16 mouse cellular contexts compared by ENCODE assay signal in genomic region chr9:68963898-68964297, GRCm38 (mm10).
DNase-seq lines count a peak whose midpoint lies in the region; TF ChIP-seq lines count a peak whose summit lies in the region.
"Had no signal": no experiment of that assay in that cellular context is flagged by ENCODE, and none has a peak within 500 bp of the region (broad histone marks: within the 10 kb centered on the region; RNA-seq: fewer than 3 reads in every experiment).

No protein-coding gene starts in this region.

- no peak for TF ChIP-seq POLR2A in cerebellum, adult 2 months (IDR thresholded peaks at IDR 0.05; ENCODE audit: borderline replicate concordance, insufficient read depth, low read length)
- no peak for TF ChIP-seq POLR2A in lung, adult 2 months (IDR thresholded peaks at IDR 0.05; ENCODE audit: borderline replicate concordance, extremely low read depth, low read depth, low read length)

- peak overlapping the region; percentile 54; the same call in 1 of the 2 replicates for H3K27ac ChIP-seq in layer of hippocampus, adult 2 months
- H3K27ac ChIP-seq in cerebellum, adult 2 months (ENCODE audit: insufficient read depth, low read length): no peak overlapping the region
- H3K27ac ChIP-seq: embryonic facial prominence, embryonic 13.5 days; forebrain, embryonic 12.5 days; heart, adult 2 months; heart, embryonic 15.5 days; hindbrain, embryonic 15.5 days had no signal

- H3K27me3 ChIP-seq in cerebellum, adult 2 months (ENCODE audit: control insufficient read depth, insufficient read depth, low read length): no peaks in the 10 kb centered on the region
- H3K27me3 ChIP-seq: CH12.LX; embryonic facial prominence, embryonic 13.5 days; heart, embryonic 15.5 days; hindbrain, embryonic 15.5 days had no signal

- H3K4me3 ChIP-seq in layer of hippocampus, adult 2 months: no peak overlapping the region
- no peak overlapping the region for H3K4me3 ChIP-seq in cerebellum, adult 2 months (replicated peaks; ENCODE audit: insufficient read depth, low read depth, low read length)
- H3K4me3 ChIP-seq in lung, adult 2 months (replicated peaks; ENCODE audit: extremely low read depth, low read depth, low read length): no peak overlapping the region
- H3K4me3 ChIP-seq: embryonic facial prominence, embryonic 13.5 days; forebrain, embryonic 12.5 days; heart, adult 2 months; heart, embryonic 15.5 days; hindbrain, embryonic 15.5 days had no signal

- TF ChIP-seq CTCF in layer of hippocampus, adult 2 months (conservative IDR thresholded peaks at IDR 0.05): no peak
- TF ChIP-seq CTCF in cerebellum, adult 2 months (IDR thresholded peaks at IDR 0.05; ENCODE audit: borderline replicate concordance, insufficient read depth, low read depth, low read length): no peak
- no peak for TF ChIP-seq CTCF in lung, adult 2 months (IDR thresholded peaks at IDR 0.05; ENCODE audit: insufficient read depth, low read length)

- WGBS in cerebellum, adult 2 months: 33% methylated on average over 5 of the region's 5 CpGs
- 92% methylated on average over 5 of the region's 5 CpGs for WGBS in lung, adult 2 months

- H3K4me1 ChIP-seq in cerebellum, adult 2 months (ENCODE audit: control insufficient read depth, insufficient read depth, low read length): no peaks in the 10 kb centered on the region; the same call in 1 of the 2 replicates
- H3K4me1 ChIP-seq in lung, adult 2 months (ENCODE audit: control insufficient read depth, insufficient read depth, low read length): no peaks in the 10 kb centered on the region
- H3K4me1 ChIP-seq: embryonic facial prominence, embryonic 13.5 days; heart, embryonic 15.5 days had no signal

- no peak for DNase-seq in layer of hippocampus, adult 2 months (ENCODE audit: low spot score in 2 of 2)
- no peak for DNase-seq in layer of hippocampus, adult 9-11 months
- peak; percentile 49 to 69 for DNase-seq in cerebellum, adult 2 months
- DNase-seq in cerebellum, postnatal 14 days: peak; percentile 20 to 51
- no peak for DNase-seq in thymus, postnatal 25 days
- DNase-seq in lung, adult 2 months: no peak
- no peak for DNase-seq in thymus, postnatal 0 days (ENCODE audit: low spot score)
- DNase-seq: adrenal gland, postnatal 14 days; gastrocnemius, postnatal 14 days; heart, adult 2 months; heart, postnatal 14 days had no signal

Comparison
In these comparisons a context has a peak if more than half of its experiments do, and no peak if none do; other contexts are left out.
1. DNase-seq: peak in cerebellum, adult 2 months (2 of 2) and cerebellum, postnatal 14 days (2 of 2); none in layer of hippocampus, adult 2 months (0 of 2), layer of hippocampus, adult 9-11 months (single experiment), thymus, postnatal 25 days (single experiment), lung, adult 2 months (single experiment) and thymus, postnatal 0 days (single experiment).